ENCODE assay signal across 9 mouse cellular contexts in the genomic region with DNA sequence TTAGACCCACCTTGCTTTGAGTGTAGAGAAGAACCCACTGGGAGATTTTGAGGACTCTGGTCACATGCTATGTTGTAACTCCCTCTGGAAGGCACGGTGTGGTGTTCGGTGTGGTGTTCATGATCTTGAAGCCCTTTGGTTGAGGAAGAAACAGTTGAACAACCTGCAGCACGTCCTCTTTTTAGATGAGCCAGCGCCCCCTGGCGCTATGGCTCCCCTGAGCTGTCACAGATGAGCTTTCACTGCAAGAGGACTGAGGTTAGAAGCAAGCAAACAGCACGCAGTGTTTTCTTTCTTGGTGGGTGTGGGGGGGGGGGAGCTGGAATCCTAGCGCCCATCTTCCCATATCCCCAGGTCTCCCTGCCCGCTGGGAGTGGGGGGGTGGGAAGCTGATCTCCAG.
A peak's percentile ranks its signal among the peaks of the same experiment; 100 is the strongest.
DNase-seq lines count a peak whose midpoint lies in the region; ATAC-seq lines count a peak whose summit lies in the region.
"Had no signal": no experiment of that assay in that cellular context is flagged by ENCODE, and none has a peak within 500 bp of the region (broad histone marks: within the 10 kb centered on the region; RNA-seq: fewer than 3 reads in every experiment).

No protein-coding gene starts in this region.

- H3K9ac ChIP-seq in hindbrain, embryonic 14.5 days = no peak overlapping the region
- H3K9ac ChIP-seq: embryonic facial prominence, embryonic 15.5 days had no signal

- peak; percentile 51 for ATAC-seq in hindbrain, embryonic 14.5 days (ENCODE audit: low FRiP score)

- H3K36me3 ChIP-seq in hindbrain, embryonic 14.5 days (replicated peaks; ENCODE audit: control insufficient read depth, insufficient read depth) = no peaks in the 10 kb centered on the region
- no peaks in the 10 kb centered on the region for H3K36me3 ChIP-seq in midbrain, embryonic 10.5 days
- H3K36me3 ChIP-seq: embryonic facial prominence, embryonic 15.5 days had no signal

- H3K27ac ChIP-seq in hindbrain, embryonic 14.5 days = no peak overlapping the region
- no peak overlapping the region for H3K27ac ChIP-seq in midbrain, embryonic 10.5 days (replicated peaks)
- H3K27ac ChIP-seq: embryonic facial prominence, embryonic 15.5 days had no signal

- WGBS in hindbrain, embryonic 14.5 days = 36% methylated on average over 8 of the region's 8 CpGs
- 29% methylated on average over 8 of the region's 8 CpGs for WGBS in midbrain, embryonic 10.5 days

- no peaks in the 10 kb centered on the region for H3K4me1 ChIP-seq in hindbrain, embryonic 14.5 days (replicated peaks; ENCODE audit: control insufficient read depth, insufficient read depth, low read length)
- H3K4me1 ChIP-seq in midbrain, embryonic 10.5 days = no peaks in the 10 kb centered on the region

- DNase-seq in 416B (ENCODE audit: low read depth) (peak; percentile 16), ES-CJ7 (ENCODE audit: low read depth, low spot score) (peak; percentile 41)
- peak; percentile 79 for DNase-seq in embryo, embryonic 10.5 days (ENCODE audit: low spot score)
- DNase-seq in hindbrain, embryonic 14.5 days (ENCODE audit: low spot score) = peak; percentile 79
- DNase-seq in layer of hippocampus, postnatal 14 days (ENCODE audit: low spot score in 2 of 2) = peak; percentile 40 to 70
- peak; percentile 55 for DNase-seq in midbrain, embryonic 10.5 days (ENCODE audit: low spot score)
- peak; percentile 35 for DNase-seq in skeletal muscle tissue, adult 2 months (ENCODE audit: low read depth, low spot score)
- no peak for DNase-seq in natural killer cell, adult 2 months (ENCODE audit: low spot score in 2 of 2)

- no peak overlapping the region for H3K4me3 ChIP-seq in hindbrain, embryonic 14.5 days (replicated peaks; ENCODE audit: low read length)
- no peak overlapping the region for H3K4me3 ChIP-seq in midbrain, embryonic 10.5 days
- H3K4me3 ChIP-seq: embryonic facial prominence, embryonic 15.5 days had no signal

- H3K4me2 ChIP-seq in hindbrain, embryonic 14.5 days (replicated peaks) = no peak overlapping the region
- H3K4me2 ChIP-seq: embryonic facial prominence, embryonic 15.5 days had no signal

- no peaks in the 10 kb centered on the region for H3K9me3 ChIP-seq in hindbrain, embryonic 14.5 days (ENCODE audit: control insufficient read depth, low read length)
- H3K9me3 ChIP-seq in midbrain, embryonic 10.5 days (replicated peaks) = no peaks in the 10 kb centered on the region
- H3K9me3 ChIP-seq: embryonic facial prominence, embryonic 15.5 days had no signal

- no peaks in the 10 kb centered on the region for H3K27me3 ChIP-seq in hindbrain, embryonic 14.5 days (ENCODE audit: control insufficient read depth, insufficient read depth, low read length)
- no peaks in the 10 kb centered on the region for H3K27me3 ChIP-seq in midbrain, embryonic 10.5 days (ENCODE audit: low read depth, poor library complexity, severe bottlenecking)
- H3K27me3 ChIP-seq: embryonic facial prominence, embryonic 15.5 days had no signal

Comparison
In these comparisons a context has a peak if more than half of its experiments do, and no peak if none do; other contexts are left out.
1. DNase-seq: peak in 416B (single experiment), ES-CJ7 (single experiment), embryo, embryonic 10.5 days (single experiment), hindbrain, embryonic 14.5 days (single experiment), layer of hippocampus, postnatal 14 days (2 of 2), midbrain, embryonic 10.5 days (single experiment) and skeletal muscle tissue, adult 2 months (single experiment); none in natural killer cell, adult 2 months (0 of 2).